Mouse (Mus musculus) thymus, adult 2 months (tissue): ENCODE data around the gene Gm28305.

Experiments
- CTCF ChIP-seq: fragments of 200-500 bp; IDR thresholded peaks from 2 replicates; pipeline ENCODE4 v1.5.1; 2012; ENCODE audit warnings: mild to moderate bottlenecking, control low read depth, low read length, moderate library complexity, borderline replicate concordance; ENCODE audit not compliant: control insufficient read depth, poor library complexity, insufficient read depth; ENCODE audit errors: extremely low read depth
- POLR2A ChIP-seq: fragments of 200-500 bp; IDR thresholded peaks from 2 replicates; pipeline ENCODE4 v1.6.1; 2012; ENCODE audit warnings: mild to moderate bottlenecking, low read length, control low read depth, moderate library complexity; ENCODE audit not compliant: control insufficient read depth, poor library complexity, insufficient read depth; ENCODE audit errors: extremely low read depth

GRCm38 (mm10) chr9:104039031-104039695 is 1.3 kb upstream of the Gm28305 start:
- no peak for TF ChIP-seq POLR2A
- no peak for TF ChIP-seq CTCF
